Mouse (Mus musculus) erythroblast, embryonic 14.5 days (primary cell): ENCODE data around the gene Aldh3b3.

Experiments
- GATA1 ChIP-seq: IDR thresholded peaks from 2 replicates; pipeline ENCODE4 v1.6.1; 2012; ENCODE audit warnings: low read length, inconsistent platforms, mixed read lengths
- TAL1 ChIP-seq: IDR thresholded peaks from 3 replicates; pipeline ENCODE4 v1.6.1; 2012; ENCODE audit warnings: low read length, inconsistent platforms, mixed read lengths

DNA sequence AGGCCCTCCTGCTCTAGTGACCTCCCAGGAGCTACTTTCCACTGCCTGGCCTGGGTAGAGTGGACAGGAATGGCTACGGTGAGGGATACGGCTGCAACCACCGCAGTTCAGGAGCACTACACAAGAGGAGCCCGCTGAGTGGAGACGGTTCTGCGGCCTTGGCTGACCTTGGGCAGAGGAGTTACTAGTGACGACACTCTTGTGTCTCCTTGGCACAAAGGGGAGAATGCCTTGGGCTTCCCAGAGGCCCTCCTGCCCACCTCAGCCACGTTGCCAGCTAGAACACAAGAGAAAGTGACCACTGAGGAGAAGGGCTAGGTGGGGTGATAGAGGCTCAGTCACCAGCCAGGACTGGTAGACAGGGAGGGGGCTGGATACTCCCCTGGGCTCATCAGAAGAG, 34.3 kb upstream of the Aldh3b3 start:
- no peak for TF ChIP-seq GATA1
- TF ChIP-seq TAL1, result no peak
